Mouse (Mus musculus) hindbrain, embryonic 14.5 days (tissue): ENCODE measurements around the gene Spata21. TPM values are rescaled to one million over a fixed set of nuclear protein-coding genes. Genes with fewer than 3 reads are reported as not detected.

Experiments
- ATAC-seq: fragments of 200-750 bp; cut with Nextera tagmentation; 2 replicates; pipeline ENCODE4 v1.8.0; 2017; ENCODE audit warnings: moderate number of reproducible peaks, mild to moderate bottlenecking, moderate TSS enrichment, moderate library complexity; ENCODE audit not compliant: low FRiP score
- DNase-seq: peaks from one replicate; pipeline ENCODE4 v3.0.0-alpha.2; 2015; ENCODE audit warnings: low spot score
- H3K27ac ChIP-seq: fragments of 300-500 bp; sonication (generic); 2 replicates; pipeline ENCODE4 v1.5.1; 2014; ENCODE audit warnings: mild to moderate bottlenecking, moderate library complexity
- H3K27me3 ChIP-seq: fragments of 300-500 bp; sonication (generic); 2 replicates; pipeline ENCODE4 v1.6.1; 2014; ENCODE audit warnings: mild to moderate bottlenecking, low read length, mixed read lengths; ENCODE audit not compliant: control insufficient read depth, insufficient read depth
- H3K36me3 ChIP-seq: fragments of 300-500 bp; sonication (generic); replicated peaks from 2 replicates; pipeline ENCODE4 v1.6.1; 2014; ENCODE audit not compliant: control insufficient read depth, insufficient read depth
- H3K4me1 ChIP-seq: fragments of 300-500 bp; sonication (generic); replicated peaks from 2 replicates; pipeline ENCODE4 v1.6.1; 2014; ENCODE audit warnings: antibody characterized with exemption, low read length, mixed read lengths; ENCODE audit not compliant: control insufficient read depth, insufficient read depth
- H3K4me2 ChIP-seq: fragments of 300-500 bp; sonication (generic); replicated peaks from 2 replicates; pipeline ENCODE4 v1.6.1; 2014; ENCODE audit warnings: mild to moderate bottlenecking, moderate library complexity
- H3K4me3 ChIP-seq: fragments of 300-500 bp; sonication (generic); replicated peaks from 2 replicates; pipeline ENCODE4 v1.5.1; 2014; ENCODE audit warnings: mild to moderate bottlenecking, low read length
- H3K9ac ChIP-seq: fragments of 300-500 bp; sonication (generic); 2 replicates; pipeline ENCODE4 v1.6.1; 2014
- H3K9me3 ChIP-seq: fragments of 300-500 bp; sonication (generic); 2 replicates; pipeline ENCODE4 v1.6.1; 2016; ENCODE audit warnings: low read length; ENCODE audit not compliant: control insufficient read depth
- WGBS: fragments of 180-500 bp; shearing (Covaris S2); extraction: QIAGEN DNeasy Blood & Tissue Kit; methylation state at CpG from one replicate; pipeline ENCODE4 v1.1.7; 2014; 5-methylcytosine and 5-hydroxymethylcytosine counted together
- polyA plus RNA-seq: library from polyadenylated mRNA; unstranded; fragments of >200 nt; fragmentation: Nextera tagmentation; extraction: Ambion mirVana; gene quantifications from 2 replicates; pipeline ENCODE4 v1.2.1, GENCODE M21; 2014

Spata21 gene
- polyA plus RNA-seq, 1 experiment from 2014 or later, result 0.96 TPM

DNA sequence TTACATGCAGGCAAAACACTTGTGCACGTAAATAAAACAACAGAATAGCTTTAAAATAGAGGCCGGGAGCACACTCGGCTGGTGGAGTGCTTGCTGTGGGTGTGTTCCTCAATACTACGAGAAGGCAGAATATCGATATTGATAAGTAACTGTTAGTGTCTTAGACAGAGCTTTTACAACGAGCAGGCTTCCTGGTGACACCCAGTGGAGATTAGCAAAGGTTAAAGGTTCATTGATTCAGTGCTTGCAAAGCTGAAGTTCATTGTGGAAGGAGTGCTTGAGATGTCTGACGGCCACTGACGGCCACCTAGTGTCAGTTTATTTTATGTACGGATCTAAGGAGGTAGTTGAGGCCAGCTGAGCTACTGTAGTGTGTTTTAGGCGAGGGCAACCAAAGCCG, 71.0 kb downstream of the Spata21 start:
- H3K4me3 ChIP-seq, result no peak overlapping the region
- no peaks in the 10 kb centered on the region for H3K4me1 ChIP-seq
- H3K36me3 ChIP-seq, result no peaks in the 10 kb centered on the region
- ATAC-seq (no peak), DNase-seq (no peak)
- H3K9me3 ChIP-seq, result no peaks in the 10 kb centered on the region
- H3K27ac ChIP-seq, result no peak overlapping the region
- WGBS, result 63% methylated on average over 11 of the region's 11 CpGs
- no peak overlapping the region for H3K4me2 ChIP-seq
- no peaks in the 10 kb centered on the region for H3K27me3 ChIP-seq
- H3K9ac ChIP-seq, result no peak overlapping the region

DNA sequence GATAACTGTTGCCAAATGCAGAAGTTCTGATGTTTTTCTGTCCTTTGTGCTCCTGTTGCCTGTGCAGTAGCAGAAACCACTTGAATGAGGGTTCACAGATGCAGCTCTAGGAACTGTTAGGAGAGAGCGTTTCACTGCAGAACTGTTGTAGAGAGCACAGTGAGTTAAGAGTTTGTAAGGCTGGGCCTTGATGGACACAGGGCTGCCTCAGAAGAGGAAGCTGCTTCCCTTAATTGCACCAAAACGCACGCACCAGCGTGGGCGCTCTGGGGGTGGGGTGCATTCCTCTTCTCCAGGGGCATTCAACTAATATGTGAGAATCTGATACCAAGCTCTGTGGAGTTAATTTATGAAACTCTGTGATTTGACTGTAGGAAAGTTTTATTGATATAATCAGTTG, 71.5 kb downstream of the Spata21 start:
- H3K4me3 ChIP-seq, result no peak overlapping the region
- H3K36me3 ChIP-seq, result no peaks in the 10 kb centered on the region
- ATAC-seq, result no peak
- DNase-seq, result no peak
- H3K4me1 ChIP-seq, result no peaks in the 10 kb centered on the region
- H3K27ac ChIP-seq, result no peak overlapping the region
- 80% methylated on average over 5 of the region's 5 CpGs for WGBS
- H3K9me3 ChIP-seq, result 0 out of 2 replicates have a peak, but pooled peaks cover 3% of the 10 kb centered on the region
- no peaks in the 10 kb centered on the region for H3K27me3 ChIP-seq
- no peak overlapping the region for H3K4me2 ChIP-seq
- H3K9ac ChIP-seq, result no peak overlapping the region

DNA sequence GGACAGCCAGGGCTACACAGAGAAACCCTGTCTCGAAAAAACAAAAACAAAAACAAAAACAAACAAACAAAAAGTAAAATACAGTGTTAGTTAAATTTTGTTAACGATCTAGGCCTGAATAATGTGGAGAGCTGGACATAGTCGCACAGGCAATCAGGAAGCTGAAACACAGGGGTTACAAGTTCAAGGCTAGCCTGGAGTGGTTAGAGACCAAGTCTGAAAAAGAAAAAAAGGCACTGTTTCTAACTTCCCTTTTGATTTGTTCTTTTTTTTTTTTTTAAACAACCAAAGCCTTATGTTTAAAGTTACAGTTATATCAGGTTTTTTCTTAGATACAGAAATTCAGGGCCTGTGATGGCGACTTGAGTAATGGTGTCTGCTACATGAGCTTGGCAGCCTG, 72.1 kb downstream of the Spata21 start:
- 0 out of 2 replicates have a peak, but pooled peaks cover 6% of the 10 kb centered on the region for H3K9me3 ChIP-seq
- H3K27me3 ChIP-seq, result no peaks in the 10 kb centered on the region
- H3K9ac ChIP-seq, result no peak overlapping the region
- WGBS, result 97% methylated on average over 4 of the region's 4 CpGs
- H3K27ac ChIP-seq, result no peak overlapping the region
- no peaks in the 10 kb centered on the region for H3K4me1 ChIP-seq
- no peak overlapping the region for H3K4me2 ChIP-seq
- ATAC-seq (no peak), DNase-seq (no peak)
- no peak overlapping the region for H3K4me3 ChIP-seq
- H3K36me3 ChIP-seq, result no peaks in the 10 kb centered on the region

DNA sequence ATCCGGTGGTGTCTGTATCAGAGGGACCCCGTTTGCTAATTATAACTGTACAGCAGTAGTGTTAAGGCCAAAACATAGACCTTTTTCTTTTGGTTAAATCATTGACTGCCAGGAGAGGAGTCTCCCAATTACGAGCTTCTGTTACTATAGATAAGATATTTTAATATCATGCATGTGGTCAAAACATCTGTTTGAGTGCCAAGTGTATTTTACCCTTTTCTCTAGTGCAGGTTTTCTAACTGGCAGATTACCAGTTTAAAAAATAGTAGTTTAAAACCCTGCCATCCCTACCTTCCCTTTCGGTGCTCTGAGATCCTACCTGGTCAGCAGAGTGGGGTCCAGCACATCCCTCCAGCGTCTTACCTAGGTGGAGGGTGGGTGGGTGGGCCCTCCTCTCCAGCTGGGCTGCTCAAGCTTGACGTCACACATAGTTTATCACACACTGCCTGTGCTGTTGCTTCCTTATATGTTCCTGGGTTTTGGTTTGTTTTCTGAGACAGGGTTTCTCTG, 73.6 kb downstream of the Spata21 start:
- ATAC-seq (no peak), DNase-seq (no peak)
- 90% methylated on average over 6 of the region's 6 CpGs for WGBS
- Histone ChIP-seq H3K4me3 (no peak overlapping the region), H3K27ac (no peak overlapping the region), H3K4me2 (no peak overlapping the region), H3K36me3 (no peaks in the 10 kb centered on the region), H3K9ac (no peak overlapping the region), H3K9me3 (0 out of 2 replicates have a peak, but pooled peaks cover 6% of the 10 kb centered on the region), H3K4me1 (no peaks in the 10 kb centered on the region), H3K27me3 (no peaks in the 10 kb centered on the region)

Other genes with a start within 250 kb of the Spata21 start
- not detected in 2 replicates for gene Padi1, start 242.6 kb upstream of the Spata21 start, polyA plus RNA-seq
- 0.74 and 1.5 TPM in 2 replicates for gene Padi2, start 182.0 kb upstream of the Spata21 start, polyA plus RNA-seq
- gene Sdhb, start 127.1 kb upstream of the Spata21 start, polyA plus RNA-seq, result 482 and 502 TPM in 2 replicates
- 176 and 178 TPM in 2 replicates for gene Atp13a2, start 101.5 kb upstream of the Spata21 start, polyA plus RNA-seq
- gene Mfap2, start 77.9 kb upstream of the Spata21 start, polyA plus RNA-seq, result 164 and 190 TPM in 2 replicates
- 5.0 and 5.4 TPM in 2 replicates for gene Crocc, start 27.8 kb upstream of the Spata21 start, polyA plus RNA-seq
- gene Necap2, start 10.0 kb upstream of the Spata21 start, polyA plus RNA-seq, result 44.2 and 46.9 TPM in 2 replicates
- 17.8 and 23.7 TPM in 2 replicates for gene Szrd1, start 51.4 kb downstream of the Spata21 start, polyA plus RNA-seq
- gene Fbxo42, start 59.6 kb downstream of the Spata21 start, polyA plus RNA-seq, result 26.2 and 27.6 TPM in 2 replicates
- gene Rsg1, start 125.6 kb downstream of the Spata21 start, polyA plus RNA-seq, result 6.0 and 7.6 TPM in 2 replicates
- gene Arhgef19, start 151.2 kb downstream of the Spata21 start, polyA plus RNA-seq, result 0.78 and 1.1 TPM in 2 replicates
- 0.64 and 0.95 TPM in 2 replicates for gene Epha2, start 212.9 kb downstream of the Spata21 start, polyA plus RNA-seq